Mouse (Mus musculus): ENCODE results near the gene Nat10. TPM values are rescaled to one million over a fixed set of nuclear protein-coding genes. Genes with fewer than 3 reads are reported as not detected.

The Nat10 gene
- total and polyA plus RNA-seq, 2 experiments from 2014 or later, result 13.9 to 49.2 TPM

GRCm38 (mm10) chr2:103728027-103728540 lies 33.0 kb downstream of the Nat10 start:
- no peak overlapping the region for H3K27ac ChIP-seq (ENCODE audit: low read depth, low read length)
- H3K4me3 ChIP-seq (ENCODE audit: low read depth, low read length), result no peak overlapping the region
- H3K9ac ChIP-seq, result no peak overlapping the region
- H3K27me3 ChIP-seq (ENCODE audit: insufficient read depth, low read length), result no peaks in the 10 kb centered on the region
- no peaks in the 10 kb centered on the region for H3K4me1 ChIP-seq (ENCODE audit: insufficient read depth)
- H3K4me2 ChIP-seq (ENCODE audit: low read depth), result no peak overlapping the region
- ATAC-seq, result no peak
- WGBS, result 86% methylated on average over 12 of the region's 12 CpGs
- peaks cover 72% of the 10 kb centered on the region for H3K36me3 ChIP-seq (ENCODE audit: insufficient read depth)
- DNase-seq, result no peak
- TF ChIP-seq CTCF (IDR thresholded peaks at IDR 0.05; ENCODE audit: low read depth), result no peak
- no peaks in the 10 kb centered on the region for H3K9me3 ChIP-seq (ENCODE audit: low read length)

GRCm38 (mm10) chr2:103724521-103724920 lies 36.5 kb downstream of the Nat10 start:
- peaks cover 59% of the 10 kb centered on the region for H3K36me3 ChIP-seq (ENCODE audit: insufficient read depth)
- no peak overlapping the region for H3K27ac ChIP-seq (ENCODE audit: low read depth, low read length)
- H3K4me1 ChIP-seq (ENCODE audit: insufficient read depth), result no peaks in the 10 kb centered on the region
- WGBS, result 94% methylated on average over 2 of the region's 2 CpGs
- H3K4me2 ChIP-seq (ENCODE audit: low read depth), result no peak overlapping the region
- H3K27me3 ChIP-seq (ENCODE audit: insufficient read depth, low read length), result no peaks in the 10 kb centered on the region
- no peak for ATAC-seq
- H3K4me3 ChIP-seq (ENCODE audit: low read depth, low read length), result no peak overlapping the region
- no peak overlapping the region for H3K9ac ChIP-seq
- DNase-seq, result no peak
- no peaks in the 10 kb centered on the region for H3K9me3 ChIP-seq (ENCODE audit: low read length)
- TF ChIP-seq CTCF (IDR thresholded peaks at IDR 0.05; ENCODE audit: low read depth), result no peak

GRCm38 (mm10) chr2:103719292-103719646 lies 41.8 kb downstream of the Nat10 start:
- Histone ChIP-seq H3K4me1 (ENCODE audit: insufficient read depth) (no peaks in the 10 kb centered on the region), H3K9ac (no peak overlapping the region), H3K27ac (ENCODE audit: low read depth, low read length) (no peak overlapping the region), H3K4me2 (ENCODE audit: low read depth) (no peak overlapping the region), H3K36me3 (ENCODE audit: insufficient read depth) (peaks cover 29% of the 10 kb centered on the region), H3K27me3 (ENCODE audit: insufficient read depth, low read length) (no peaks in the 10 kb centered on the region), H3K4me3 (ENCODE audit: low read depth, low read length) (no peak overlapping the region), H3K9me3 (ENCODE audit: low read length) (no peaks in the 10 kb centered on the region)
- no peak for TF ChIP-seq CTCF (IDR thresholded peaks at IDR 0.05; ENCODE audit: low read depth)
- DNase-seq, result no peak
- ATAC-seq, result no peak
- 94% methylated on average over 7 of the region's 7 CpGs for WGBS

GRCm38 (mm10) chr2:103718594-103719291 lies 42.3 kb downstream of the Nat10 start:
- H3K27me3 ChIP-seq (ENCODE audit: insufficient read depth, low read length), result no peaks in the 10 kb centered on the region
- peak; percentile 91 for ATAC-seq
- H3K36me3 ChIP-seq (ENCODE audit: insufficient read depth), result peaks cover 24% of the 10 kb centered on the region
- H3K9ac ChIP-seq, result no peak overlapping the region
- no peaks in the 10 kb centered on the region for H3K4me1 ChIP-seq (ENCODE audit: insufficient read depth)
- H3K27ac ChIP-seq (ENCODE audit: low read depth, low read length), result no peak overlapping the region
- WGBS, result 58% methylated on average over 8 of the region's 8 CpGs
- H3K4me2 ChIP-seq (ENCODE audit: low read depth), result no peak overlapping the region
- peak; percentile 97 for TF ChIP-seq CTCF (IDR thresholded peaks at IDR 0.05; ENCODE audit: low read depth)
- H3K9me3 ChIP-seq (ENCODE audit: low read length), result no peaks in the 10 kb centered on the region
- peak; percentile 80 for DNase-seq
- H3K4me3 ChIP-seq (ENCODE audit: low read depth, low read length), result no peak overlapping the region

GRCm38 (mm10) chr2:103714412-103714811 lies 46.7 kb downstream of the Nat10 start:
- no peak for TF ChIP-seq CTCF (IDR thresholded peaks at IDR 0.05; ENCODE audit: low read depth)
- Histone ChIP-seq H3K4me2 (ENCODE audit: low read depth) (no peak overlapping the region), H3K9me3 (ENCODE audit: low read length) (no peaks in the 10 kb centered on the region), H3K27ac (ENCODE audit: low read depth, low read length) (no peak overlapping the region), H3K36me3 (ENCODE audit: insufficient read depth) (peaks cover 5% of the 10 kb centered on the region; the same call in 1 of the 2 replicates), H3K27me3 (ENCODE audit: insufficient read depth, low read length) (no peaks in the 10 kb centered on the region), H3K9ac (no peak overlapping the region), H3K4me1 (ENCODE audit: insufficient read depth) (no peaks in the 10 kb centered on the region), H3K4me3 (ENCODE audit: low read depth, low read length) (no peak overlapping the region)
- DNase-seq (no peak), ATAC-seq (no peak)
- WGBS, result 63% methylated on average over 4 of the region's 4 CpGs

- ATAC-seq (no peak), DNase-seq (no peak)
- Histone ChIP-seq H3K27ac (ENCODE audit: low read depth, low read length) (no peak overlapping the region), H3K4me3 (ENCODE audit: low read depth, low read length) (no peak overlapping the region), H3K9me3 (ENCODE audit: low read length) (no peaks in the 10 kb centered on the region), H3K9ac (no peak overlapping the region), H3K36me3 (ENCODE audit: insufficient read depth) (peaks cover 5% of the 10 kb centered on the region; the same call in 1 of the 2 replicates), H3K4me2 (ENCODE audit: low read depth) (no peak overlapping the region), H3K4me1 (ENCODE audit: insufficient read depth) (no peaks in the 10 kb centered on the region), H3K27me3 (ENCODE audit: insufficient read depth, low read length) (no peaks in the 10 kb centered on the region)
- WGBS, result 91% methylated on average over 7 of the region's 7 CpGs
- TF ChIP-seq CTCF (IDR thresholded peaks at IDR 0.05; ENCODE audit: low read depth), result no peak
Observed at GRCm38 (mm10) chr2:103713831-103714230, 47.2 kb downstream of the Nat10 start.

GRCm38 (mm10) chr2:103710849-103711248 lies 50.2 kb downstream of the Nat10 start:
- Histone ChIP-seq H3K4me3 (ENCODE audit: low read depth, low read length) (no peak overlapping the region), H3K36me3 (ENCODE audit: insufficient read depth) (peaks cover 2% of the 10 kb centered on the region; the same call in 1 of the 2 replicates), H3K27me3 (ENCODE audit: insufficient read depth, low read length) (no peaks in the 10 kb centered on the region), H3K4me1 (ENCODE audit: insufficient read depth) (no peaks in the 10 kb centered on the region), H3K9ac (no peak overlapping the region), H3K9me3 (ENCODE audit: low read length) (no peaks in the 10 kb centered on the region), H3K4me2 (ENCODE audit: low read depth) (no peak overlapping the region), H3K27ac (ENCODE audit: low read depth, low read length) (no peak overlapping the region)
- 92% methylated on average over 7 of the region's 7 CpGs for WGBS
- DNase-seq, result no peak
- TF ChIP-seq CTCF (IDR thresholded peaks at IDR 0.05; ENCODE audit: low read depth), result no peak
- ATAC-seq, result no peak
